Mouse (Mus musculus) hindbrain, postnatal 0 days (tissue): ENCODE data around the gene Gm21970. TPM values are rescaled to one million over a fixed set of nuclear protein-coding genes. Genes with fewer than 3 reads are reported as not detected.
A peak's percentile ranks its signal among the peaks of the same experiment; 100 is the strongest.

Experiments
- ATAC-seq: fragments of 200-750 bp; cut with Nextera tagmentation; 2 replicates; pipeline ENCODE4 v1.8.0; 2017; ENCODE audit warnings: mild to moderate bottlenecking, moderate TSS enrichment, moderate library complexity
- DNase-seq: peaks from one replicate; pipeline ENCODE4 v3.0.0-alpha.2; 2015; ENCODE audit warnings: low spot score
- H3K27ac ChIP-seq: fragments of 300-500 bp; sonication (generic); 2 replicates; pipeline ENCODE4 v1.5.1; 2014; ENCODE audit warnings: mild to moderate bottlenecking
- H3K27me3 ChIP-seq: fragments of 300-500 bp; sonication (generic); 2 replicates; pipeline ENCODE4 v1.6.1; 2014; ENCODE audit warnings: low read length, mixed read lengths; ENCODE audit not compliant: insufficient read depth
- H3K36me3 ChIP-seq: fragments of 300-500 bp; sonication (generic); 2 replicates; pipeline ENCODE4 v1.6.1; 2014; ENCODE audit warnings: low read length, mixed read lengths; ENCODE audit not compliant: insufficient read depth
- H3K4me1 ChIP-seq: fragments of 300-500 bp; sonication (generic); 2 replicates; pipeline ENCODE4 v1.6.1; 2014; ENCODE audit warnings: antibody characterized with exemption, low read length, mixed read lengths; ENCODE audit not compliant: insufficient read depth
- H3K4me2 ChIP-seq: fragments of 300-500 bp; sonication (generic); 2 replicates; pipeline ENCODE4 v1.6.1; 2014; ENCODE audit warnings: low read depth, mild to moderate bottlenecking, low read length, moderate library complexity, mixed read lengths
- H3K4me3 ChIP-seq: fragments of 300-500 bp; sonication (generic); 2 replicates; pipeline ENCODE4 v1.5.1; 2014; ENCODE audit warnings: low read length
- H3K9ac ChIP-seq: fragments of 300-500 bp; sonication (generic); replicated peaks from 2 replicates; pipeline ENCODE4 v1.6.1; 2014; ENCODE audit warnings: mild to moderate bottlenecking, low read length, moderate library complexity, mixed read lengths
- H3K9me3 ChIP-seq: fragments of 300-500 bp; sonication (generic); 2 replicates; pipeline ENCODE4 v1.6.1; 2016; ENCODE audit warnings: low read length, mixed read lengths
- CTCF ChIP-seq: IDR thresholded peaks from 2 replicates; pipeline ENCODE4 v1.5.1; 2016; ENCODE audit warnings: antibody characterized with exemption, control low read depth, low read depth
- WGBS: fragments of 180-500 bp; shearing (Covaris S2); extraction: QIAGEN DNeasy Blood & Tissue Kit; methylation state at CpG from one replicate; pipeline ENCODE4 v1.1.7; 2014; 5-methylcytosine and 5-hydroxymethylcytosine counted together
- polyA plus RNA-seq: library from polyadenylated mRNA; unstranded; fragments of >200 nt; fragmentation: Nextera tagmentation; extraction: Ambion mirVana; gene quantifications from 2 replicates; pipeline ENCODE4 v1.2.1, GENCODE M21; 2015
- total RNA-seq: library from RNA; depleted of rRNA; stranded (reverse); fragments of >200 nt; gene quantifications from 2 replicates; pipeline ENCODE4 v1.2.3, GENCODE M21; 2014

Gene Gm21970
- total and polyA plus RNA-seq, 2 experiments from 2014 or later, result not detected

DNA sequence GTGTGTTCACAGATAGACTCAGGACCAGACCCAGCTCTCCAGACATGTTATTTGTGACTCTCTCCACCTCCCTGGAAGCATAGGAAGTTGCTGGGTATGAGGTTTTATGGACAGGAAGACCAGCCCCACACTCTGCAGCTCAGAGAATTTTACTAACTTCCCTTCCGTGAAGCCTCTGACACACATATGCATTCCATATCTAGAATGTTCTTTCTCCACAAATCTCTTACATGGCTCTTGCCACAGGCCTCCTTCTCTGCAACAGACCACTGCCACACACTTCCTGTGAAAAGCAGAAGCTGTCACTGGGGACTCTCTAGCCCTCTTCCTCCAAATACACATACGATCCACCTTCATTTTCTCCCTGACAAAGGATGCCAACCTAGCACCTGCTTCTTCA, 24.5 kb upstream of the Gm21970 start:
- H3K36me3 ChIP-seq, result no peaks in the 10 kb centered on the region
- DNase-seq, result no peak
- no peaks in the 10 kb centered on the region for H3K27me3 ChIP-seq
- H3K9ac ChIP-seq, result no peak overlapping the region
- TF ChIP-seq CTCF, result no peak
- H3K4me3 ChIP-seq, result no peak overlapping the region
- WGBS, result 93% methylated on average over 2 of the region's 2 CpGs
- ATAC-seq, result no peak
- H3K4me2 ChIP-seq, result no peak overlapping the region
- no peaks in the 10 kb centered on the region for H3K4me1 ChIP-seq
- H3K27ac ChIP-seq, result no peak overlapping the region
- H3K9me3 ChIP-seq, result no peaks in the 10 kb centered on the region

GRCm38 (mm10) chr16:91372577-91373472, 18.7 kb upstream of the Gm21970 start, which contains the start of gene Ifnar2:
TSS of gene Ifnar2 (plus strand) at chr16:91372783.
- Histone ChIP-seq H3K27me3 (no peaks in the 10 kb centered on the region), H3K4me2 (peak within 1 kb of the TSS; percentile 71), H3K9ac (peak within 1 kb of the TSS; percentile 92), H3K27ac (peak within 1 kb of the TSS; percentile 95), H3K4me3 (peak within 1 kb of the TSS; percentile 76), H3K9me3 (no peaks in the 10 kb centered on the region), H3K36me3 (no peaks in the 10 kb centered on the region), H3K4me1 (peaks cover 5% of the 10 kb centered on the region; the same call in 1 of the 2 replicates)
- TF ChIP-seq CTCF, result peak; percentile 26
- DNase-seq, result peak; percentile 87
- WGBS, result under 1% methylated on average over 61 of the region's 62 CpGs
- peak; percentile 97 for ATAC-seq

DNA sequence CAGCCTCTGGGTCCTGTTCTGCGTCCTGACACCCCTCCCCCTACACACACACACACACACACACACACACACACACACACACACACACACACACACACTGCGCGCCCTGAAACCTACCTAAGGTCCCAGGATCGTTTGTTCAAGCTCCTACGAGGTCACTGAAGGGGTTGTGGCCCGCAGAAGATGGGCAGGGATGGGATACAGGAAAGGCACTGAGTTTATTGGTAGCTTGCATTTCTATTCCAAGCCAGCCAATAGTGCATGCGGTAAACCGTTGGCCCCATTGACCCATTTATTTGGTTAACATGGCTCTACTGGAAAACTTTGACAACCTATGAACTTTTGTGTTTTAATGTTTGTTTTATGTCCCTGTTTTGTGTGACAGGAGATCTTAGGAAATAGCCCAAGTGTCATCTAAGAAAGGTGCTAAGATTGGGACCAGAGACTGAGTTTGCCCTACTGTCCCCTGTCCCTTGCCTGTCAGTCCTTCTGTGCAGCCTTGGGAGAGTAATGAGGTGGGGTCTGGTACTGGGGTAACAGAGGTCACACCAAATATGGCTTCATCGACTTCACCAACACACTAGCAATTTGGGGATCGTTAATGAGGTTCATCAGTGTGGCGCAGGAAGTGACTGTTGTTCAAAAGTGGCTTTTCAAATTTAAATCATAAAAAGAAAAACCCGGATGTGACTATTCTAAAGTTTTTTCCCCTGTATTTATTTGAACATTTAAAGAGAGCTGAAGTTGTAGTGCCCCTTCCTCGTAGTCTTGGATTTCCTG, 17.9 kb upstream of the Gm21970 start:
- peak overlapping the region; percentile 71 for H3K4me2 ChIP-seq
- peak overlapping the region; percentile 76 for H3K4me3 ChIP-seq
- no peak for DNase-seq
- H3K36me3 ChIP-seq, result no peaks in the 10 kb centered on the region
- H3K27me3 ChIP-seq, result no peaks in the 10 kb centered on the region
- no peak for TF ChIP-seq CTCF
- H3K4me1 ChIP-seq, result peaks cover 5% of the 10 kb centered on the region; the same call in 1 of the 2 replicates
- no peaks in the 10 kb centered on the region for H3K9me3 ChIP-seq
- H3K9ac ChIP-seq, result peak overlapping the region; percentile 92
- 42% methylated on average over 13 of the region's 13 CpGs for WGBS
- H3K27ac ChIP-seq, result peak overlapping the region; percentile 95
- ATAC-seq, result 0 out of 2 replicates have a peak, but pooled peaks have one; percentile 1

GRCm38 (mm10) chr16:91374253-91374634, 17.3 kb upstream of the Gm21970 start:
- H3K9me3 ChIP-seq, result no peaks in the 10 kb centered on the region
- 98% methylated on average over 3 of the region's 3 CpGs for WGBS
- ATAC-seq (no peak), DNase-seq (no peak)
- H3K36me3 ChIP-seq, result no peaks in the 10 kb centered on the region
- no peaks in the 10 kb centered on the region for H3K27me3 ChIP-seq
- peaks cover 5% of the 10 kb centered on the region; the same call in 1 of the 2 replicates for H3K4me1 ChIP-seq
- H3K9ac ChIP-seq, result no peak overlapping the region
- H3K4me2 ChIP-seq, result 0 out of 2 replicates have a peak overlapping the region, but pooled peaks have one; percentile 71
- H3K27ac ChIP-seq, result no peak overlapping the region
- TF ChIP-seq CTCF, result no peak
- H3K4me3 ChIP-seq, result no peak overlapping the region

DNA sequence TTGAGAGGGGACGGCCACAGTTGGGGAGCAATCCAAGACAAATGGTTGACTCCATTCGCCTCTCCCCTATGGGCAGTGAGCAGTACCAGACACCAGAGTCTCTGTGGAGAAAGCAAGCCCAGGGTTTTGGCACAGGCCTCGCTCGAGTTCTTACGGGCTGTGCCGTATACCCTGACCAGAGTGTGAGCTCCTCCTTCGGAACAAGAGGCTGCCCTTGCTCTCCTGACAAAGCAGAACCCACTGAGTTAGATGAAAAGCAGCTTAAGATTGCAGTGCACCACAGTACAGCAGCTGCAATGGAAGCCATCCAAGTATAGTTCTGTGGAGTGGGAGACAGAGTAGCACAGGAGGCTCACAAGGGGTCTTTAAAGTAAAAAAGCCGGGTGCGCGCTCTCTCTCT, 14.8 kb upstream of the Gm21970 start:
- H3K4me2 ChIP-seq, result no peak overlapping the region
- H3K4me3 ChIP-seq, result no peak overlapping the region
- H3K9ac ChIP-seq, result no peak overlapping the region
- H3K4me1 ChIP-seq, result peaks cover 5% of the 10 kb centered on the region; the same call in 1 of the 2 replicates
- H3K9me3 ChIP-seq, result no peaks in the 10 kb centered on the region
- H3K36me3 ChIP-seq, result no peaks in the 10 kb centered on the region
- 57% methylated on average over 10 of the region's 10 CpGs for WGBS
- ATAC-seq, result no peak
- peak overlapping the region; percentile 58 for H3K27ac ChIP-seq
- H3K27me3 ChIP-seq, result no peaks in the 10 kb centered on the region
- TF ChIP-seq CTCF, result no peak
- DNase-seq, result peak; percentile 46

DNA sequence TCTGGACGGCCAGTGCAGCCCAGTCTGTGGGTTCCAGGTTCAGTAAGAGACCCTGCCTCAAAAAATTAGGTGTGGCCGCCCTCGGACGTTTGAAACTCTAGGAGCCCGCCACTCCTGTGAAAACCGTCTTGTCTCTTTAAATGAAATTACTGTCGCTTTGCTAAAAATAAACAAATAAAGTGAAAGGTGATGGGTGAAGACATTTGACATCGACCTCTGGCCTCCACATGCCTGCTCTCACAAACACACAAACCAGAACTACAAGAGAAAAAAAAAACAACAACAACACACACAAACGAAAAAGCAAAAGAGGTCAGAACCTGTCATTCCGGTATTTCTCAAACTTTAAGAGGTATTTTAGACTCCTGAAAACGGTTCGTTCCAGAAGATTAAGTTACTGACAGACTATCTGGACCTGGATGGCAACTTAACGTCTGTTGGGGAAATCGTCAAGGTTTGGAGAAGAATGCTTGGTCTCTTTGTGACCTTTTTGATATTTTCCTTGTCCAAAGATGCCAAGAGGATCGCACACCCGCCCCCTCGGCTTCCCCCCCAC, 13.0 kb upstream of the Gm21970 start:
- peaks cover 4% of the 10 kb centered on the region; the same call in 1 of the 2 replicates for H3K4me1 ChIP-seq
- 61% methylated on average over 17 of the region's 17 CpGs for WGBS
- H3K36me3 ChIP-seq, result 0 out of 2 replicates have a peak, but pooled peaks cover under 1% of the 10 kb centered on the region
- H3K9ac ChIP-seq, result no peak overlapping the region
- no peaks in the 10 kb centered on the region for H3K27me3 ChIP-seq
- no peak for TF ChIP-seq CTCF
- no peaks in the 10 kb centered on the region for H3K9me3 ChIP-seq
- no peak overlapping the region for H3K4me2 ChIP-seq
- no peak overlapping the region for H3K4me3 ChIP-seq
- DNase-seq (no peak), ATAC-seq (no peak)
- H3K27ac ChIP-seq, result peak overlapping the region; percentile 65
